Mouse (Mus musculus): ENCODE measurements around the gene Tmem211.

DNA sequence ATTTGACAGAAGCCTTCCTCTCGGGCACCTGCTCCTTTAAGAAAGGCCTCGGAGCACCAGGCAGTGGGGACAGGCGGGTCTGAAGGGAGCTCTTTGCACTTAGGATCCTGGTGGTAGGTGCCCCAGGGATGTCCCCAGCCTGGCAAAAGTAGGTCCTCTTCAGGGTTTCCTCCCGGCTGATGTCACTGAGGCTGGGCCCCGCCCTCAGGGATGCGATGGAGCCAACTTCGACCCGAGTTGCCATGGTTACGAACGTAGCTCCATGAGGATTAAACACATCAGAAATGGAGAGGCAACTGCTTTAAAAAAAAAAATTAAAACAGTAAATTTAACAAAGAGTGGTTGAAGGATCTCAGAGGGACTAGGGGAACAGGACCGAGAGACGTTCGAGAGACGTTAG is 34.8 kb upstream of the Tmem211 start:
- TF ChIP-seq CTCF (IDR thresholded peaks at IDR 0.05; ENCODE audit: low read depth, low read length) (no peak), POLR2A (IDR thresholded peaks at IDR 0.05; ENCODE audit: borderline replicate concordance, low read depth, low read length) (no peak)

Measured in bone marrow macrophage, adult 2 months (primary cell).